Mouse (Mus musculus) heart, embryonic 10.5 days (tissue): ENCODE data around the gene Dok3. TPM values are rescaled to one million over a fixed set of nuclear protein-coding genes. Genes with fewer than 3 reads are reported as not detected.

Experiments
- DNase-seq: peaks from one replicate; pipeline ENCODE4 v3.0.0-alpha.2; 2017; ENCODE audit warnings: low spot score
- H3K27ac ChIP-seq: fragments of 300-500 bp; sonication (generic); 2 replicates; pipeline ENCODE4 v1.5.1; 2016; ENCODE audit warnings: mild to moderate bottlenecking
- H3K27me3 ChIP-seq: fragments of 300-500 bp; sonication (generic); 2 replicates; pipeline ENCODE4 v1.6.1; 2016; ENCODE audit warnings: mild to moderate bottlenecking; ENCODE audit not compliant: poor library complexity, insufficient read depth, severe bottlenecking
- H3K36me3 ChIP-seq: fragments of 300-500 bp; sonication (generic); 2 replicates; pipeline ENCODE4 v1.6.1; 2016; ENCODE audit warnings: mild to moderate bottlenecking, moderate library complexity
- H3K4me1 ChIP-seq: fragments of 300-500 bp; sonication (generic); 2 replicates; pipeline ENCODE4 v1.6.1; 2016; ENCODE audit warnings: mild to moderate bottlenecking
- H3K4me3 ChIP-seq: fragments of 300-500 bp; sonication (generic); 2 replicates; pipeline ENCODE4 v1.5.1; 2016; ENCODE audit warnings: mild to moderate bottlenecking, moderate library complexity
- H3K9me3 ChIP-seq: fragments of 300-500 bp; sonication (generic); 2 replicates; pipeline ENCODE4 v1.6.1; 2016; ENCODE audit warnings: mild to moderate bottlenecking, moderate library complexity
- WGBS: fragments of 180-500 bp; shearing (Covaris S2); methylation state at CpG from one replicate; pipeline ENCODE4 v1.1.7; 2016; 5-methylcytosine and 5-hydroxymethylcytosine counted together
- polyA plus RNA-seq: library from polyadenylated mRNA; unstranded; fragments of >200 nt; fragmentation: Nextera tagmentation; extraction: Ambion mirVana; gene quantifications from 2 replicates; pipeline ENCODE4 v1.2.1, GENCODE M21; 2016

The Dok3 gene
- polyA plus RNA-seq, 1 experiment from 2014 or later, result 2.4 TPM

GRCm38 (mm10) chr13:55567001-55567400, 37.9 kb upstream of the Dok3 start:
- WGBS, result 97% methylated on average over 6 of the region's 6 CpGs
- no peak for DNase-seq
- H3K27me3 ChIP-seq, result no peaks in the 10 kb centered on the region
- no peak overlapping the region for H3K4me3 ChIP-seq
- peaks cover 18% of the 10 kb centered on the region for H3K4me1 ChIP-seq
- peaks cover 36% of the 10 kb centered on the region for H3K36me3 ChIP-seq
- H3K9me3 ChIP-seq, result no peaks in the 10 kb centered on the region
- H3K27ac ChIP-seq, result no peak overlapping the region

GRCm38 (mm10) chr13:55563266-55563879, 34.3 kb upstream of the Dok3 start:
- DNase-seq, result no peak
- no peak overlapping the region for H3K4me3 ChIP-seq
- peaks cover 40% of the 10 kb centered on the region for H3K36me3 ChIP-seq

GRCm38 (mm10) chr13:55557499-55557898, 28.4 kb upstream of the Dok3 start:
- H3K4me1 ChIP-seq, result no peaks in the 10 kb centered on the region
- peaks cover 55% of the 10 kb centered on the region for H3K36me3 ChIP-seq
- H3K27me3 ChIP-seq, result no peaks in the 10 kb centered on the region
- no peak overlapping the region for H3K4me3 ChIP-seq
- 90% methylated on average over 6 of the region's 6 CpGs for WGBS
- no peak overlapping the region for H3K27ac ChIP-seq
- H3K9me3 ChIP-seq, result no peaks in the 10 kb centered on the region
- no peak for DNase-seq

More at GRCm38 (mm10) chr13:55563266-55563879, 34.3 kb upstream of the Dok3 start:
- no peaks in the 10 kb centered on the region for H3K9me3 ChIP-seq
- no peaks in the 10 kb centered on the region for H3K4me1 ChIP-seq
- H3K27ac ChIP-seq, result no peak overlapping the region
- WGBS, result 85% methylated on average over 7 of the region's 7 CpGs
- no peaks in the 10 kb centered on the region for H3K27me3 ChIP-seq

- H3K9me3 ChIP-seq, result no peaks in the 10 kb centered on the region
- no peak overlapping the region for H3K4me3 ChIP-seq
- H3K36me3 ChIP-seq, result peaks cover 58% of the 10 kb centered on the region
- 93% methylated on average over 9 of the region's 9 CpGs for WGBS
- H3K27ac ChIP-seq, result no peak overlapping the region
- no peak for DNase-seq
- H3K27me3 ChIP-seq, result no peaks in the 10 kb centered on the region
- no peaks in the 10 kb centered on the region for H3K4me1 ChIP-seq
Measured at GRCm38 (mm10) chr13:55555921-55556320, 26.8 kb upstream of the Dok3 start.

GRCm38 (mm10) chr13:55549061-55549460, 20.0 kb upstream of the Dok3 start:
- 87% methylated on average over 15 of the region's 15 CpGs for WGBS
- Histone ChIP-seq H3K4me1 (peaks cover 6% of the 10 kb centered on the region; the same call in 1 of the 2 replicates), H3K9me3 (no peaks in the 10 kb centered on the region), H3K27me3 (no peaks in the 10 kb centered on the region), H3K27ac (no peak overlapping the region), H3K4me3 (no peak overlapping the region), H3K36me3 (peaks cover 95% of the 10 kb centered on the region)
- DNase-seq, result no peak

GRCm38 (mm10) chr13:55548426-55548825, 19.3 kb upstream of the Dok3 start:
- Histone ChIP-seq H3K4me1 (peaks cover 6% of the 10 kb centered on the region; the same call in 1 of the 2 replicates), H3K9me3 (no peaks in the 10 kb centered on the region), H3K27me3 (no peaks in the 10 kb centered on the region), H3K27ac (no peak overlapping the region), H3K4me3 (no peak overlapping the region), H3K36me3 (peaks cover 95% of the 10 kb centered on the region)
- DNase-seq, result no peak
- 85% methylated on average over 5 of the region's 5 CpGs for WGBS

GRCm38 (mm10) chr13:55547916-55548315, 18.8 kb upstream of the Dok3 start:
- H3K27ac ChIP-seq, result no peak overlapping the region
- no peak overlapping the region for H3K4me3 ChIP-seq
- H3K27me3 ChIP-seq, result no peaks in the 10 kb centered on the region
- no peaks in the 10 kb centered on the region for H3K9me3 ChIP-seq
- no peak for DNase-seq
- 82% methylated on average over 2 of the region's 2 CpGs for WGBS
- peaks cover 95% of the 10 kb centered on the region for H3K36me3 ChIP-seq
- peaks cover 6% of the 10 kb centered on the region; the same call in 1 of the 2 replicates for H3K4me1 ChIP-seq

- 78% methylated on average over 6 of the region's 6 CpGs for WGBS
- Histone ChIP-seq H3K9me3 (no peaks in the 10 kb centered on the region), H3K36me3 (peaks cover 100% of the 10 kb centered on the region), H3K4me1 (peaks cover 6% of the 10 kb centered on the region; the same call in 1 of the 2 replicates), H3K27me3 (no peaks in the 10 kb centered on the region), H3K27ac (no peak overlapping the region), H3K4me3 (no peak overlapping the region)
- DNase-seq, result no peak
Measured at GRCm38 (mm10) chr13:55544792-55545191, 15.7 kb upstream of the Dok3 start.

GRCm38 (mm10) chr13:55543447-55543846, 14.4 kb upstream of the Dok3 start:
- DNase-seq, result no peak
- Histone ChIP-seq H3K9me3 (no peaks in the 10 kb centered on the region), H3K27ac (no peak overlapping the region), H3K4me1 (peaks cover 2% of the 10 kb centered on the region; the same call in 1 of the 2 replicates), H3K36me3 (peaks cover 100% of the 10 kb centered on the region), H3K27me3 (no peaks in the 10 kb centered on the region), H3K4me3 (no peak overlapping the region)
- whole genome bisulfite sequencing, result 87% methylated on average over 8 of the region's 8 CpGs

GRCm38 (mm10) chr13:55542891-55543290, 13.8 kb upstream of the Dok3 start:
- H3K9me3 ChIP-seq, result no peaks in the 10 kb centered on the region
- no peak overlapping the region for H3K4me3 ChIP-seq
- DNase-seq, result no peak
- H3K27me3 ChIP-seq, result no peaks in the 10 kb centered on the region
- 92% methylated on average over 4 of the region's 4 CpGs for WGBS
- H3K4me1 ChIP-seq, result no peaks in the 10 kb centered on the region
- peaks cover 100% of the 10 kb centered on the region for H3K36me3 ChIP-seq
- H3K27ac ChIP-seq, result no peak overlapping the region

GRCm38 (mm10) chr13:55540933-55541332, 11.8 kb upstream of the Dok3 start:
- H3K4me3 ChIP-seq, result no peak overlapping the region
- H3K9me3 ChIP-seq, result no peaks in the 10 kb centered on the region
- no peak for DNase-seq
- peaks cover 6% of the 10 kb centered on the region for H3K4me1 ChIP-seq
- H3K27me3 ChIP-seq, result no peaks in the 10 kb centered on the region
- no peak overlapping the region for H3K27ac ChIP-seq
- 89% methylated on average over 2 of the region's 2 CpGs for WGBS
- H3K36me3 ChIP-seq, result peaks cover 84% of the 10 kb centered on the region

GRCm38 (mm10) chr13:55536194-55537175, 7.4 kb upstream of the Dok3 start, which contains the start of gene Ddx41:
Gene Ddx41, minus strand, starts transcription at chr13:55536658.
- no peaks in the 10 kb centered on the region for H3K27me3 ChIP-seq
- peak; percentile 99 for DNase-seq
- H3K27ac ChIP-seq, result peak within 1 kb of the TSS; percentile 89
- H3K9me3 ChIP-seq, result no peaks in the 10 kb centered on the region
- under 1% methylated on average over 70 of the region's 70 CpGs for WGBS
- H3K4me3 ChIP-seq, result peak within 1 kb of the TSS; percentile 94
- H3K4me1 ChIP-seq, result peaks cover 15% of the 10 kb centered on the region
- H3K36me3 ChIP-seq, result peaks cover 77% of the 10 kb centered on the region

GRCm38 (mm10) chr13:55535796-55536193, 6.7 kb upstream of the Dok3 start:
- no peaks in the 10 kb centered on the region for H3K9me3 ChIP-seq
- H3K27me3 ChIP-seq, result no peaks in the 10 kb centered on the region
- H3K36me3 ChIP-seq, result peaks cover 76% of the 10 kb centered on the region
- 17% methylated on average over 17 of the region's 17 CpGs for WGBS
- peaks cover 15% of the 10 kb centered on the region for H3K4me1 ChIP-seq
- peak overlapping the region; percentile 94 for H3K4me3 ChIP-seq
- no peak for DNase-seq
- H3K27ac ChIP-seq, result peak overlapping the region; percentile 89
